Mouse (Mus musculus) urinary bladder, postnatal 36 days (tissue): ENCODE measurements around the gene Srp9.

ENCODE experiments used
- DNase-seq, 2 experiments: peaks; one replicate each; pipeline ENCODE4 v3.0.0; 2022; ENCODE audit warnings: low spot score in 2 of 2, mixed read lengths in 1 of 2

The Srp9 gene

GRCm38 (mm10) chr1:182124506-182124905, at the start of gene Srp9:
Srp9 (plus strand) TSS chr1:182124737.
- DNase-seq = peak; percentile 94 to 97

GRCm38 (mm10) chr1:182081744-182082419, 42.7 kb upstream of the Srp9 start:
- DNase-seq = no peak

GRCm38 (mm10) chr1:182083459-182083858, 41.1 kb upstream of the Srp9 start:
- no peak for DNase-seq

GRCm38 (mm10) chr1:182086759-182087158, 37.8 kb upstream of the Srp9 start:
- DNase-seq = no peak

GRCm38 (mm10) chr1:182087351-182087750, 37.2 kb upstream of the Srp9 start:
- no peak for DNase-seq

GRCm38 (mm10) chr1:182087753-182088633, 36.5 kb upstream of the Srp9 start:
- DNase-seq = peak; percentile 61 to 72

GRCm38 (mm10) chr1:182088844-182089418, 35.6 kb upstream of the Srp9 start:
- DNase-seq = no peak

- no peak for DNase-seq
Observed at GRCm38 (mm10) chr1:182089600-182090297, 34.8 kb upstream of the Srp9 start.

- peak; percentile 33 to 47 for DNase-seq
Observed at GRCm38 (mm10) chr1:182090298-182090677, 34.2 kb upstream of the Srp9 start.

- DNase-seq = no peak
Observed at GRCm38 (mm10) chr1:182091261-182091660, 33.3 kb upstream of the Srp9 start.

- DNase-seq = peak in 1 of 2 experiments; percentile 18
Observed at GRCm38 (mm10) chr1:182091746-182092412, 32.7 kb upstream of the Srp9 start.

GRCm38 (mm10) chr1:182092413-182092800, 32.1 kb upstream of the Srp9 start:
- DNase-seq = no peak

- no peak for DNase-seq
Observed at GRCm38 (mm10) chr1:182093407-182093806, 31.1 kb upstream of the Srp9 start.

GRCm38 (mm10) chr1:182094473-182095136, 29.9 kb upstream of the Srp9 start:
- DNase-seq = no peak

GRCm38 (mm10) chr1:182095240-182095741, 29.2 kb upstream of the Srp9 start:
- peak; percentile 38 to 52 for DNase-seq

- DNase-seq = peak; percentile 22 to 34
Observed at GRCm38 (mm10) chr1:182096707-182097106, 27.8 kb upstream of the Srp9 start.

- DNase-seq = no peak
Observed at GRCm38 (mm10) chr1:182099062-182099461, 25.5 kb upstream of the Srp9 start.

- no peak for DNase-seq
Observed at GRCm38 (mm10) chr1:182100403-182100802, 24.1 kb upstream of the Srp9 start.

GRCm38 (mm10) chr1:182101468-182101867, 23.1 kb upstream of the Srp9 start:
- DNase-seq = no peak

GRCm38 (mm10) chr1:182102706-182103105, 21.8 kb upstream of the Srp9 start:
- no peak for DNase-seq

GRCm38 (mm10) chr1:182103436-182103835, 21.1 kb upstream of the Srp9 start:
- no peak for DNase-seq
